Mouse (Mus musculus) T-cell, adult 2 months (primary cell): ENCODE results near the gene Zfp46.

ENCODE experiments used
- DNase-seq: peaks from one replicate; pipeline ENCODE4 v3.0.0; 2022; ENCODE audit warnings: low spot score

Gene Zfp46

GRCm38 (mm10) chr4:136266716-136267343 is 17.7 kb upstream of the Zfp46 start:
- DNase-seq, result peak; percentile 78

GRCm38 (mm10) chr4:136268912-136269311 is 15.6 kb upstream of the Zfp46 start:
- DNase-seq, result no peak

DNA sequence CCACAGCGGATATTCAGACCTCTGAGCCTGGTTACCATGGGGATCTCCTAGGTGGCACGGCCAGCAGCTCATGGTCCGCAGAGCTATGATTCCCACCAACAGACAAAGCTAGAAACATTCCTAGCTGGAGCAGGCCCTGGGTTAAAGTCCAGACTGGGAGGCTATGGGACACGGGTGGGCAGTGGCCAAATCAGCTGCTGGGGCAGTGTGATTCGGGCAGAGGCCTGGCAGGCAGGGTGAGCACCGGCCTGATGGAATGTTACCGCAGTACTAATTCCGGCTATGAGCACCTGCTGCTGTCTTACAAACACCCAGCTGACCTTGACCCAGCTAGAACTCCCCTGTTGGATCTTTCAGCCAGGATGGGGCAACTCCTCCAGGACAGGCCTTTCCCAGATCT is 13.8 kb upstream of the Zfp46 start:
- no peak for DNase-seq

GRCm38 (mm10) chr4:136281097-136281496 is 3.4 kb upstream of the Zfp46 start:
- DNase-seq, result no peak

DNA sequence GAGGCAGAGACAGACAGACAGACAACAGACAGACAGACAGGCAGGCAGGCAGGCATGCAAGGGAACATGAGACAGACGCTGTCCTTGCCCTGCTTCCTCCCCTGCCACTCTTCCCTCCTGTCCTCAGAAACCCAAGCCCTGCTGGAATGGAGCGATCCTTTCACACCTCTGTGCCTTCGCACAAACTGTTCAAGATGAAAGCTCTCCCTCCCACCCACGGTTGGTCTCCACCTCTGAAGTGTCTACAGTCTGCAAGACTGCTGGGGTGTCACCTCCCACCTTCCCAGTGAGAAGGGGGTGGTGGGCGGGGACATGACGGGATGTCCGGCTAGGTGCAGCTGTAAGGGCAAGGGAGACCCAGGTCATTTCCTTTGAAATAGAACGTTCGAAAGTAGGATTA is 2.9 kb upstream of the Zfp46 start:
- DNase-seq, result no peak

DNA sequence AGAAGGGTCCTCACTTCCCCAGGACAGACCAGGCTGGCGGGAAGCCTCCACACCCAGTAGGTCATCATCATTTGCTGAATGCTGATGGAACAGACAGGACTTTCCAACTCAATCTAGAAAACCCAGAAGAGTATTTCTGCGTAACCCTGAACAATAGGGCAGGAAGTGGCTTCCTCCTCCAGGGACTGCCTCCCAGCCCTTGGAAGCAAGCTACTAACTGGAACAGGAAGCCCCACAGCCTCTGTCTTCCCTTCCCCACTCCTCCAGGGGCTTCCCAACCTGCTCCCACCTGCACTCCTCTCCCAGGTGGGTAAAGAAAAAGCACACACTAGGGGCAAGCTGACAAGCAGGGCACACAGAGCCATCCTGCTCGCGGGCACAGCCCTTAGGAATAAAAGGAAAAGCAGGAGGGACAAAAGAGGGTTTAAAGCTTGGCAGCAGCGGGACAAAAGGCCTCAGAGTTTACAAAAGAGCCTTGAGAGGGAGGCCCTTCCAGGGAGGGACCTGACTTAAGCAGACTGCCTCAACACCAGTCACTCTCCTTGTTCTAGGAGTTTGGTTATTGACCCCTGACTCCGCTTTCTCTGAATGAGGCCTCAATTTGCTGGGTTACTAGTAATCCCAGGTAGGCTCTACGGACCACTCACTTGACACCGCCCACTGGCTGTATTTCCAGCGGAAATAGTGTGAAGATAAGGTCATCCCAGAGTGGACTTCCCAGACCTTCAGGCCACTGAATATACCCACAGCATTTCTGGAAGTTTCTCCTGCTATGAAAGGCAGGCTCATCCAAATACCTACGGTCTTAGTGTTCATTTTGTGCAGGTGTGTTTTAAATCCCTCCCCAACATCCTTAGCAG is 1.6 kb upstream of the Zfp46 start:
- no peak for DNase-seq

- no peak for DNase-seq
These were observed 700 bp upstream of the Zfp46 start for GRCm38 (mm10) chr4:136283783-136284182.

GRCm38 (mm10) chr4:136284891-136285290 is 408 bp downstream of the Zfp46 start:
- no peak for DNase-seq

- DNase-seq, result peak; percentile 90
These were observed 896 bp downstream of the Zfp46 start for GRCm38 (mm10) chr4:136285348-136285810.

- DNase-seq, result peak; percentile 94
These were observed 1.4 kb downstream of the Zfp46 start for GRCm38 (mm10) chr4:136285811-136286371.

DNA sequence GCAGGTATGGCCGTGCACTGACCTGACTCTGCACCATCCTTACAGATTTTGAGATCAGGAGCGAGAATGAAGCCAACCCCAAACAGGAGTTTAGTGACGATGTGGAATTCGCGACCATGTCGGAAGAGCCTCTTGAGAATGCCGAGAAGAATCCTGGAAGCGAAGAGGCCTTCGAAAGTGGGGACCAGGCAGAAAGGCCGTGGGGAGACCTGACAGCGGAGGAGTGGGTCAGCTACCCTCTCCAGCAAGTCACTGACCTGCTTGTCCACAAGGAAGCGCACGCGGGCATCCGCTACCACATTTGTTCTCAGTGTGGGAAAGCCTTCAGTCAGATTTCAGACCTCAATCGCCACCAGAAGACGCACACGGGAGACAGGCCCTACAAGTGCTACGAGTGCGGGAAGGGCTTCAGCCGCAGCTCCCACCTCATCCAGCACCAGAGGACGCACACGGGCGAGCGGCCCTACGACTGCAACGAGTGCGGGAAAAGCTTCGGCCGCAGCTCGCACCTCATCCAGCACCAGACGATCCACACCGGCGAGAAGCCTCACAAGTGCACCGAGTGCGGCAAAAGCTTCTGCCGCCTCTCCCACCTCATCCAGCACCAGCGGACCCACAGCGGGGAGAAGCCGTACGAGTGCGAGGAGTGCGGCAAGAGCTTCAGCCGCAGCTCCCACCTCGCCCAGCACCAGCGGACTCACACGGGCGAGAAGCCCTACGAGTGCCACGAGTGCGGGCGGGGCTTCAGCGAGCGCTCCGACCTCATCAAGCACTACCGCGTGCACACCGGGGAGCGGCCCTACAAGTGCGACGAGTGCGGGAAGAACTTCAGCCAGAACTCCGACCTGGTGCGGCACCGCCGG is 5.7 kb downstream of the Zfp46 start:
- DNase-seq, result no peak

DNA sequence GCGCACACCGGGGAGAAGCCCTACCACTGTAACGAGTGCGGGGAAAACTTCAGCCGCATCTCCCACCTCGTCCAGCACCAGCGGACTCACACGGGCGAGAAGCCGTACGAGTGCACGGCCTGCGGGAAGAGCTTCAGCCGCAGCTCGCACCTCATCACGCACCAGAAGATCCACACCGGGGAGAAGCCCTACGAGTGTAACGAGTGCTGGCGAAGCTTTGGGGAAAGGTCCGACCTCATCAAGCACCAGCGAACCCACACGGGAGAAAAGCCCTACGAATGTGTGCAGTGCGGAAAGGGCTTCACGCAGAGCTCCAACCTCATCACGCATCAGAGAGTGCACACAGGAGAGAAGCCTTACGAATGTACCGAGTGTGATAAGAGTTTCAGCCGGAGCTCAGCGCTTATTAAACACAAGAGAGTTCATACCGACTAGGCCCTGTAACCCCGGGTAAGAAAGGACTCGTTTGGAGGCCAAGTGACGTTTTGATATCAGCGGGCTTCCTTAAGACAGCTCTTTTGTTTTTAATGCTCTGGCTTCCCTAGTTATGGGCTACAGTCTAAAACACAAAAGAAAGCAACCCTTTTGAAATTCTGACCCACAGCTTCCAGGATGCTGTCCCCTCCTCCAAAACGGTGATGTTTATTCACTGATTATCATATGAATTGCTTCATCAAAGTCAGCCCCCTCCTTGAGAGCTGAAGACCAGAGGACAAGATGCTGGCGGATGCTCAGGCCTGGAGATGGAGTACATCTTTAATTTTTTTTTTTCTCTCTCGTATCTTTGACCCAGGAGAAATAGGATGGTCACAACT is 6.5 kb downstream of the Zfp46 start:
- no peak for DNase-seq

DNA sequence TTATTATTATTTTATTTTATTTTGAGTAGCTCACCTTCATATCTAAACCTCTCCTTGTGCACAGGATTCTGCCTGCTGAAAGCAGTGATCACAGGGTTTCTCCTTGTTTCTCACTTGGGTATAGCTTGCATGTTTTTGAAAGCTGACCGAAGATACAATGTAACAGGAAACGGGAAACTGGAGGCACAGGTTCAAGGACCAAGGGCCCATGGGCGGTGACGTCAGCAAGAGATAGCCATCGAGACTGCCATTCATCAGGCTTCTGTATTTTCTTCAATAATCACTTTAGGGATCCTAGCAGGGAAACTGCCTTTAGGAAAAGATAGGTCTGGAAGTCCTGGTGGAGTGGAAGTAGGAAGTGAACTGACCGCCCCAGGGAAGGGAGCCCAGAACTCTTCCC is 7.2 kb downstream of the Zfp46 start:
- DNase-seq, result no peak

- DNase-seq, result no peak
These were observed 11.5 kb downstream of the Zfp46 start for GRCm38 (mm10) chr4:136295941-136296340.

DNA sequence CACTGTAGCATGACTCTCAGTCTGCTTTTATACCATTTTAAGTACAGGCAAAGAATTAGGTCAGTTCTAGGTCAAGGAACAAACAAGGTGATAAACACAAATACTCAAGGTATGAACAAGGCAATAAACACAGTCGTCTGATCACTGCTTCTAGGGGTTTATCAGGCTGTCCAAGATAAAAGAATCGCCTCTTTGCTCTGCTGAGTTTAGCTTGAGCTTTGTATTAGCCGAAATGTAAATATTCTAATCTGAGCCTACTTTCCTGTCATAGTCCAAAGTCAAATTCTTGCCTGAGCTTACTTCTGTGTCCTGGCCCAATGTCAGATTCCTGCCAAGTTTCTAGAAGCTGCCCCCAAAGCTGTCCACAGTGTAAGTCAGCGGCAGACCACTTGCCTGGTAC is 18.0 kb downstream of the Zfp46 start:
- no peak for DNase-seq

GRCm38 (mm10) chr4:136304181-136304580 is 19.7 kb downstream of the Zfp46 start:
- no peak for DNase-seq

DNA sequence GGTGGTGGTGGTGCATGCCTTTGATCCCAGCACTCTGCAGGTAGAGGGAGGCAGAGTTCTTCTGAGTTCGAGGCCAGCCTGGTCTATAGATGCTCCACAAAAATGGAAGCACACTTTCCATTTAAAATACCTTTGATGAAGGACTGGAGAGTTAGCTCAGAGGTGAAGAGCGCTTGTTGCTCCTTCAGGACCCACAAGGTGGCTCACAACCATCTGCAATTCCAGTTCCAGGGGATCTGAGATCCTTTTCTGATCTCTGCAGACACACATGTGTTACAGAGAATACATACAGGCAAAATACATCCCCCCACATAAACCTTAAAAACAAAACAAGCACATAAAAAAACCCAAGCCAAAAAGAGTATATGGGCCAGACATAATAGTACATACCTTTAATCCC is 23.9 kb downstream of the Zfp46 start:
- DNase-seq, result no peak

DNA sequence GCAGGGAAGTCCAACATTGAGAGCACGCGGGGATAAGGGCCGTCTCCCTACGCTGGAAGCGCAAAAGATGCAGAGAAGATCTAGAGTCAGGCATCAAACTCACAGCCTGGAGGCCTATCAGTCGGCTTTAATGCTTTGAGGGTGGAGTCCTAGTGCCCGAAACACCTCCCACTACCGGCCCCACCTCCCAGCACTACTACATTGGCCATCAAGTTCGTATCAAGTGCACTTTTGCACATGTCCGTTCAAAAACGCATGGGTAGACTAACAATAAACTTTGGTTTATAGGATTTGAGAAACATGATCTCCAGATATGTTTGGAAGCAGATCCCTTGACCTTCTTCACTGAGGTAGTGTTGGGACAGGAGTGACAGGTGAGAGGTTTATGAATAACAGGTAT is 25.3 kb downstream of the Zfp46 start:
- DNase-seq, result peak; percentile 73

- peak; percentile 98 for DNase-seq
These were observed 26.0 kb downstream of the Zfp46 start, which contains the start of gene Hnrnpr for GRCm38 (mm10) chr4:136310229-136311041. TSS of gene Hnrnpr (plus strand) at chr4:136310942.
